Mouse (Mus musculus) forebrain, postnatal 0 days (tissue): ENCODE measurements at regions not wholly inside any gene's neighbourhood (a gene's known extent, or its start where the extent isn't known, plus 50 kb on each side); places are given as distances from the start of the nearest gene placed in this dataset.
A peak's percentile ranks its signal among the peaks of the same experiment; 100 is the strongest.

ENCODE experiments used
- ATAC-seq: fragments of 200-750 bp; cut with Nextera tagmentation; 2 replicates; pipeline ENCODE4 v1.8.0; 2017; ENCODE audit warnings: mild to moderate bottlenecking, moderate library complexity
- DNase-seq: peaks from one replicate; pipeline ENCODE4 v3.0.0-alpha.2; 2015
- H3K27ac ChIP-seq: fragments of 300-500 bp; sonication (generic); 2 replicates; pipeline ENCODE4 v1.5.1; 2014; ENCODE audit warnings: low read depth, mild to moderate bottlenecking, antibody characterized with exemption, low read length, moderate library complexity, mixed read lengths
- H3K27me3 ChIP-seq: fragments of 300-500 bp; sonication (generic); 2 replicates; pipeline ENCODE4 v1.6.1; 2014; ENCODE audit warnings: mild to moderate bottlenecking, low read length, mixed read lengths; ENCODE audit not compliant: insufficient read depth
- H3K36me3 ChIP-seq: fragments of 300-500 bp; sonication (generic); 2 replicates; pipeline ENCODE4 v1.6.1; 2014; ENCODE audit warnings: mild to moderate bottlenecking, moderate library complexity; ENCODE audit not compliant: insufficient read depth
- H3K4me1 ChIP-seq: fragments of 300-500 bp; sonication (generic); 2 replicates; pipeline ENCODE4 v1.6.1; 2014; ENCODE audit warnings: antibody characterized with exemption; ENCODE audit not compliant: insufficient read depth
- H3K4me2 ChIP-seq: fragments of 300-500 bp; sonication (generic); 2 replicates; pipeline ENCODE4 v1.6.1; 2014; ENCODE audit warnings: low read depth, mild to moderate bottlenecking, moderate library complexity
- H3K4me3 ChIP-seq: fragments of 300-500 bp; sonication (generic); 2 replicates; pipeline ENCODE4 v1.5.1; 2014; ENCODE audit warnings: low read depth, low read length, mixed read lengths
- H3K9ac ChIP-seq: fragments of 300-500 bp; sonication (generic); 2 replicates; pipeline ENCODE4 v1.6.1; 2014; ENCODE audit warnings: mild to moderate bottlenecking
- H3K9me3 ChIP-seq: fragments of 300-500 bp; sonication (generic); 2 replicates; pipeline ENCODE4 v1.6.1; 2016; ENCODE audit warnings: low read length
- CTCF ChIP-seq: sonication (generic); IDR thresholded peaks from 2 replicates; pipeline ENCODE4 v1.5.1; 2016; ENCODE audit warnings: antibody characterized with exemption, control low read depth, low read depth
- WGBS: fragments of 180-500 bp; shearing (Covaris S2); extraction: QIAGEN DNeasy Blood & Tissue Kit; methylation state at CpG from one replicate; pipeline ENCODE4 v1.1.7; 2014; 5-methylcytosine and 5-hydroxymethylcytosine counted together

GRCm38 (mm10) chr15:31921485-31921884 lies 255.6 kb upstream of the Tas2r119 start:
- Histone ChIP-seq H3K9ac (no peak overlapping the region), H3K36me3 (no peaks in the 10 kb centered on the region), H3K27ac (no peak overlapping the region), H3K4me1 (no peaks in the 10 kb centered on the region), H3K4me2 (no peak overlapping the region), H3K4me3 (no peak overlapping the region), H3K27me3 (no peaks in the 10 kb centered on the region), H3K9me3 (no peaks in the 10 kb centered on the region)
- TF ChIP-seq CTCF: no peak
- DNase-seq (peak; percentile 29), ATAC-seq (peak; percentile 16; the same call in 1 of the 2 replicates)
- 59% methylated on average over 3 of the region's 3 CpGs for WGBS

GRCm38 (mm10) chr15:31960301-31960700 lies 216.8 kb upstream of the Tas2r119 start:
- peaks cover 3% of the 10 kb centered on the region; the same call in 1 of the 2 replicates for H3K4me1 ChIP-seq
- no peak for TF ChIP-seq CTCF
- H3K4me2 ChIP-seq: no peak overlapping the region
- 86% methylated on average over 4 of the region's 4 CpGs for WGBS
- H3K9ac ChIP-seq: no peak overlapping the region
- no peak overlapping the region for H3K27ac ChIP-seq
- H3K36me3 ChIP-seq: no peaks in the 10 kb centered on the region
- H3K4me3 ChIP-seq: no peak overlapping the region
- no peaks in the 10 kb centered on the region for H3K27me3 ChIP-seq
- ATAC-seq: no peak
- DNase-seq: no peak
- no peaks in the 10 kb centered on the region for H3K9me3 ChIP-seq

DNA sequence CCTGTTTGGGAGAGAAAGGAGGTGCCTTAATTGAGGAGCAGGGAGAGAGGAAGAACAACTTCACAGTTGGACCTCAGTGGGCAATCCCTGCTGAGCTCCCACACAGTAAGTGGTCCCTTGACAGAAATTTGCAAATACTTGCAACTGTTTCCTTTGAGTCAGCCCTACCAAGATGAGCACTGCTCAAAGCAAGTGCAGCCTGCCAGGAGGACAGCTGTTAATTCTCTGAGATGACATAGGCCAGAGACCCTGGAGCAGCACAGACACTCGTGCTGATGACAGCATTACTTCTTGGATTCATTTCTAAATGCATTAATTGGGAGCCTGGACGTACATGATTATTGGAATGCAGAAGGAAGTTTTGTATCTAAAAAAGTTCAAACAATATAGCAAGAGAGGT lies 215.1 kb upstream of the Tas2r119 start:
- Histone ChIP-seq H3K9me3 (no peaks in the 10 kb centered on the region), H3K9ac (no peak overlapping the region), H3K4me3 (no peak overlapping the region), H3K36me3 (no peaks in the 10 kb centered on the region), H3K27ac (no peak overlapping the region), H3K4me1 (peaks cover 3% of the 10 kb centered on the region; the same call in 1 of the 2 replicates), H3K4me2 (no peak overlapping the region), H3K27me3 (no peaks in the 10 kb centered on the region)
- DNase-seq (no peak), ATAC-seq (no peak)
- TF ChIP-seq CTCF: no peak
- WGBS: 53% methylated on average over 2 of the region's 2 CpGs

DNA sequence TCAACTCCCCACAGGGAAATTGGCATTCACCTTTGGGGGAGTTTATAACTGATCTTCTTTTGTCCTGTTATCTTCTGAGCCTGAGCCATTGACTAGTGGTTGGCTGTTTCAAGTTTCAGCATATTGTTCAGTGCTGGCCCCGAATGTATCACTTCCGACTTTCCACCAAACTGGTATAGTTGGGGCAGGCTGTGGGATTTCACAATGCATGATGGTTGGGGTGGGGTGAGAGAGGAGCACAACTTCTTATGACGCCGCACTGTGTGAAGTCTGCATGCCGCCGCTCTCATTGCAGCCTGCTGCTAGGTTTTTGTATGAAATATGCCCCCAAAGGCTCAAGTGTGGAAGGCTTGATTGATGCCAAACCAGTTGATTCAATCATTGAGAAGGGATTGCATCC lies 212.2 kb upstream of the Tas2r119 start:
- Histone ChIP-seq H3K4me1 (peaks cover 3% of the 10 kb centered on the region; the same call in 1 of the 2 replicates), H3K27ac (no peak overlapping the region), H3K9ac (no peak overlapping the region), H3K36me3 (no peaks in the 10 kb centered on the region), H3K4me2 (no peak overlapping the region), H3K4me3 (no peak overlapping the region), H3K9me3 (no peaks in the 10 kb centered on the region), H3K27me3 (no peaks in the 10 kb centered on the region)
- ATAC-seq: no peak
- no peak for TF ChIP-seq CTCF
- 92% methylated on average over 6 of the region's 6 CpGs for WGBS
- no peak for DNase-seq

DNA sequence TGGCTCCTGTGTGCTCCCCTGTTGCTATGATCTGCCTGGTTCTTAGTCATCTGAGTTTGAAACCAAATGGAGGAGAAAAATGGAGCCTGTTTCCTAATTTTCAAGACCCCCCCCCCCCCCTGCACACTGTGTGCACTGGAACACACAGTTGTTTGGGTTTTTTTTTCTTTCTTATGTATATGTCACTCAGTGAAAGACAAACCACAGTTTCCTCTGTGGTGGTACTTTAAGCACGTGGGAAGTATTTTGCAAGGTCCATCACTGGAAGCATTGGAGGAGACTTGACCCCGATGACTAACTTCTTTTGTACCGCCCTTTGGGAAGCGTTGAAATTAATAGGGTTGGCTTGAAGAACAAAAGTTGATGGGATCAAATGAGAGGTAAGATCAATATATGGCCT lies 211.5 kb upstream of the Tas2r119 start:
- ATAC-seq: no peak
- H3K27me3 ChIP-seq: no peaks in the 10 kb centered on the region
- no peaks in the 10 kb centered on the region for H3K36me3 ChIP-seq
- no peak for DNase-seq
- no peak overlapping the region for H3K4me3 ChIP-seq
- no peak overlapping the region for H3K9ac ChIP-seq
- 95% methylated on average over 4 of the region's 4 CpGs for WGBS
- H3K4me1 ChIP-seq: peaks cover 3% of the 10 kb centered on the region; the same call in 1 of the 2 replicates
- H3K4me2 ChIP-seq: no peak overlapping the region
- no peak for TF ChIP-seq CTCF
- no peak overlapping the region for H3K27ac ChIP-seq
- H3K9me3 ChIP-seq: no peaks in the 10 kb centered on the region

DNA sequence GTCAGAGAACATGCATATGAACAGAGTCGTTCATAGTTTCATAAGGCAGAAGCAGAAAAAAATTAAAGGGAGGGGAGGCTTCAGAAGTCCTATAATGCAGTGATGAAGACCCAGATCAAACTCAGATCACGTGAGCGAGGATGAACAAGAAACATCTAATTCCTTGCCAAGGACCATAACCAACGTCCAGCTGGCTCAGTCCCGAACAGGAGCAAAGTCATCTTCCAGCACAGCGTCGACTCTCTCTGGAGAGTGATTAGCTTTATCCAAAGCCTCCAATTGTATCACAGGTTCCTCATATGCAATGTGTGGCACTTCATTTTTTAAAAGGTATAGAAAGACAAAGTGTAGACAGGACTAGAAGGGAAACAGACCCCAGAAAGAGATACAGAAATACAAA lies 204.2 kb upstream of the Tas2r119 start:
- no peaks in the 10 kb centered on the region for H3K36me3 ChIP-seq
- DNase-seq (no peak), ATAC-seq (no peak)
- no peak overlapping the region for H3K27ac ChIP-seq
- no peak for TF ChIP-seq CTCF
- H3K4me1 ChIP-seq: no peaks in the 10 kb centered on the region
- no peaks in the 10 kb centered on the region for H3K27me3 ChIP-seq
- H3K9me3 ChIP-seq: no peaks in the 10 kb centered on the region
- 92% methylated on average over 7 of the region's 7 CpGs for WGBS
- H3K4me3 ChIP-seq: no peak overlapping the region
- no peak overlapping the region for H3K4me2 ChIP-seq
- H3K9ac ChIP-seq: no peak overlapping the region

GRCm38 (mm10) chr15:31973889-31974288 lies 203.2 kb upstream of the Tas2r119 start:
- Histone ChIP-seq H3K4me3 (no peak overlapping the region), H3K36me3 (no peaks in the 10 kb centered on the region), H3K9me3 (no peaks in the 10 kb centered on the region), H3K27ac (no peak overlapping the region), H3K9ac (no peak overlapping the region), H3K4me2 (no peak overlapping the region), H3K27me3 (no peaks in the 10 kb centered on the region), H3K4me1 (no peaks in the 10 kb centered on the region)
- WGBS: 74% methylated on average over 11 of the region's 11 CpGs
- ATAC-seq: no peak
- DNase-seq: peak; percentile 36
- TF ChIP-seq CTCF: no peak

DNA sequence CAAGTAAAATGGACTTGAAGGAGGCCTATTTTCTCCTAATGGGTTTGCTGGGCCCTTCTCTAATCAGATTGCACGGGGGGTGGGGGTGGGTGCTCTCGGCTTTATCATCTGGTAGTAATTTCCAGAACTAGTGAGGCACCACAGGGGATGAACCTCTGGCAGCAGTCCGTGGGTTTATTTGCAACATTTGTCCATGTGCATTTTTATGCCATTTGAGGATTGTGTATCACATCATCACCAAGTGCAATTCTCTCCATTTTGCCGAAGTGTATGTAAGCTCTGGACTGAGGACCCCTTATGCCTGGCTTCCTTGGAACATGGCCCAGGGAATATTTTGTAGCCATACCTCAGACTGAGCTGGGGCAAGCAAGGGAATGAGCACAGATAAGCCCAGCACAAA lies 200.6 kb upstream of the Tas2r119 start:
- Histone ChIP-seq H3K27ac (no peak overlapping the region), H3K9me3 (no peaks in the 10 kb centered on the region), H3K36me3 (no peaks in the 10 kb centered on the region), H3K4me1 (no peaks in the 10 kb centered on the region), H3K27me3 (no peaks in the 10 kb centered on the region), H3K4me3 (no peak overlapping the region), H3K9ac (no peak overlapping the region), H3K4me2 (no peak overlapping the region)
- no peak for DNase-seq
- no peak for TF ChIP-seq CTCF
- no peak for ATAC-seq
- WGBS: 53% methylated on average over 4 of the region's 4 CpGs
